Mouse (Mus musculus): ENCODE results near the gene Lif.

Lif gene

DNA sequence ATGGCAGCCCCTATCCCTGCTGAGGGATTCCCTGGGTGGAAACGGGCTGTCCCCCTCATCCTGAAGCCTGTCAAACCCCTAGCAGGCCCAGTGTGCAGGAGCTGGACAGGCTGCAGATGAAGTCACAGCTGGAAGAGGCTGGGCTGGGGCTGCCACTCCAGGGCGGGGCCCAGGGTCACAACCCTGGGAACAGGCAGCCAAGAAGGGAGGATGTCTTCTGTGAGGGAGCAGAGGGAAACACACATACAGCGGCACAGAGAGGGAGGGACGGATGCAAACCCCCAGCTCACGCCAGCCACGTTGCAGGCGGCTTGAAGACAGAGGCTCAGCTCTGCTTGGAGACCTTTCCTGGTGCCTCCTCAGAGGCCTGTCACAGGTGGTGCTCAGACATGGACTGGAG is 6.7 kb downstream of the Lif start:
- no peak for DNase-seq

- DNase-seq, result peak; percentile 37
These were observed 9.2 kb downstream of the Lif start for GRCm38 (mm10) chr11:4266271-4267201.

DNA sequence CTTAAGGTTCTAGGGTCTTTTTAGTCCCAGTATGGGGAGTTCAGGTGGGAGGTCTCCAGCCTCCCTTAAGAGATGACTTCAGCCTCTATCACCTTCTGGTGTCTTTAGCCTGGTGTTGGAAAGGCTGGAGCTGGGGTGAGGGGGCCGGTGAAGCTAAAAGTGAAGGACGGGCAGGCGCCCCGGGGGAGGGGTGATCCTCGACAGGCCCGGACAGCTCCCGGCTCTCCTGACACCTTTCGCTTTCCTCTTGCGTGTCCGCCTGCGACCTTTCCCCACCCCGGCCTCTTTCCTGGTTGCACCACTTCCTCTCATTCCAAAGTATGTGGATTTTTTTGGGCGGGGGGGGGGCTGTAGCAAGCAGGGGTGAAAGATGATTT is 9.8 kb downstream of the Lif start:
- DNase-seq, result no peak

DNA sequence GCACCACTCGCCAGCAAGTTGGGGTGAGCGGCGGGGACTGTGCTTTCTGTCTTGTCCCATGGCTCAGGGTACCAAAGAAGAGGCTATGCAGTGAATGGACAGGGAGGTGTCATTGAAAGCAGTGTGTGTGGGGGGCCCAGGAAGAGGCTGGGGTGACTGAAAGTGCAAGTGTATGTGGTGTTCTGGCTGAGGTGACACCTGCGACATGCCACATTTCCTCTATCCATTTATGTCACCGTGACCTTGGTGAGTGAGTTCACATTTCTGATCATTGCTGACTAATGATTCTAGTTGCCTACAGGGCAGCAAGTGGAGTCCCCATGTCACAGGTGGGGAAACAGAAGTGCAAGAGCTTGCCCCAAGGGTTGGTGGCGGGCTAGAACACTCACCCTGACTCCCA is 11.1 kb downstream of the Lif start:
- DNase-seq, result no peak

- DNase-seq, result no peak
These were observed 13.5 kb downstream of the Lif start for GRCm38 (mm10) chr11:4270744-4271459.

DNA sequence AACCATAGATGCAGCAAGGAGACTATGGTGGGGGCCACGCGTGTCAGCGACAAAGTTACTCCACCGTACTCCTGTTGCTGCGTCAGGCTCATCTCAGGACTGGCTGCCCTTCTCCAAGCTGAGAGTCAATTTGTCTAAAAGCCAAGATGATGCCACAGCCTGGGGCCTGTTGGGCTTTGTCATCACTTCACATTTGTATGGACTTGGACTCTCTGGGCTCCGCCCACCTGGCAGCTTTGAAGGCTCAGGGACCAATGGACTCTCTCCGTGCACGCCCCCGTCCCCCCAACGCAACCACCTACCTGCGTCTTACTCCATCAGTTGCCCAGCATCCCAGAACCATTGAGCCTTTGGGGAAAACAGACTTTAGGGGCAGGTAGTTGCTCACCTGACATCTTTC is 14.2 kb downstream of the Lif start:
- DNase-seq, result no peak

DNA sequence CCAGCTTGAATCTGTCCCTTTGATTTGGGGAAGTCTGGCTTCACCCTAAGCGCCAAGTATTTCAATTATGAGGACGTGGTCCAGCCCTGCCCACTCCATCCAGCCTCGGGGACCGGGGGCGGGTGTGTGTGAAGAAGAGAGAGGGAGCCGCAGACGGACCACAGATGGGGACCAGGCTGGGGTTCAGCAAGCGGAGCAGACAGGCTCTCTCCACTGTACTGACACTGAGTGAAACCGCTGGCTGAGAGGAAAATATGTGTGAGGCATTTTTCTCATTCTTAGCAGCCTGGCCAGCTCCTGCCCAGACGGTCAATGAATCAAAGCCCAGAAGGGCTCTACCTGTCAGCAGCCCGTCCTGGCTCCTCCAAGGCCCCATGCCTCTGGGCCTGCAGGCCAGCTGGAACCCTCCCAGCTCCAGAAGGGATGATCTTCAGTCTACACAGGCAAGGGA is 19.1 kb downstream of the Lif start:
- no peak for DNase-seq

GRCm38 (mm10) chr11:4279909-4280308 is 22.6 kb downstream of the Lif start:
- DNase-seq, result no peak

GRCm38 (mm10) chr11:4281852-4282251 is 24.5 kb downstream of the Lif start:
- DNase-seq, result no peak

- no peak for DNase-seq
These were observed 26.3 kb downstream of the Lif start for GRCm38 (mm10) chr11:4283627-4284026.

- no peak for DNase-seq
These were observed 31.9 kb downstream of the Lif start for GRCm38 (mm10) chr11:4289280-4289679.

DNA sequence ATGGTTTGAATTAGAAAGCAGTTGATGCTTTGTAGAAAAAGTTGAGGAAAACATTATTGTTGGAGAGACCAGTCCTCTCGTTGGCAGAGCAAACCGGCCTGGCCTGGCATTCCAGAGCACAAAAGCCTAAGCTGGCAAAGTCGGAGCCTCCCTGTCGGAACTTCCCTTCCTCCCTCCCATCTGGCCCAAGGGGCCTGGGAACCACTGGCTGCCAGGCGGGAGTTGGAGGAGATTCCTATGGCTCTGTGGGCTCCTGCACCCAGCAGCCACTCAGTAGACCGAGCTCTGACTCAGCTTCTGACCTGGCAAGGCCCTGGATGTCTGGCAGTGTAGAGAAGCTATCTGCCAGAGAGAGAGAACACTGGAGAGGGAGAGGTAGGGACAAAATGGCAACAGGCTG is 34.3 kb downstream of the Lif start:
- no peak for DNase-seq

DNA sequence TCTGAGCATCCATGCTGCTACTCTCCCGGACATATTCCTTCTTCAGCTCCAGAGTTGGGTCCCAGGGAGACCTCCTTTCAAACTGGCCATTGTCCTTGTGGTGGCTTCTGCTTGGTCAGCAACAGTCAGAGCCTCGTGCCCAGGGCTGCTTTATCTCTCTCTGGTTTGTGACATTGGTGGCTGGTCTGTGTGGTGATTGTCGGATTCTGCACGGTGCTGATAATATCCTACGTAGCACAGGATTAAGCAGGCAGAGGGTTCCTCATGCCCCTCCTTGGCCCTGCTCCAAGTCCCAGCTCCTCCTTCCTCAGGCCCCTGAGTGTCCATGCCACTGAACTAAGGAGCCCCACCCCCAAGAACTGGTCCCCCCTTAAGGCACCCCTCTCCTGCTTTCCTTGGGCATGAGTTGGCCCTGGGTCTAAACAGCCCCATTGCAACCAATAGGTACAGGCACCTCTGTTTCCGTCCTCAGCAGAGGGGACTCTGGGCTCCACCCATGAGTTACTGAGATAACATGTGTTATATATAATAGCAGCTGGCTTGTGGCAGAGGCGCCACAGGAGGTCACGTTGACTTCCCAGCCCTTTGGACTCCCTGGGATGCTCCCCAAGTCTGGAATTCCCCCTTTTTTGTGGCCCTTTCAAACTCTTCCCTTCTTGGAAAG is 35.0 kb downstream of the Lif start:
- peak; percentile 23 for DNase-seq

DNA sequence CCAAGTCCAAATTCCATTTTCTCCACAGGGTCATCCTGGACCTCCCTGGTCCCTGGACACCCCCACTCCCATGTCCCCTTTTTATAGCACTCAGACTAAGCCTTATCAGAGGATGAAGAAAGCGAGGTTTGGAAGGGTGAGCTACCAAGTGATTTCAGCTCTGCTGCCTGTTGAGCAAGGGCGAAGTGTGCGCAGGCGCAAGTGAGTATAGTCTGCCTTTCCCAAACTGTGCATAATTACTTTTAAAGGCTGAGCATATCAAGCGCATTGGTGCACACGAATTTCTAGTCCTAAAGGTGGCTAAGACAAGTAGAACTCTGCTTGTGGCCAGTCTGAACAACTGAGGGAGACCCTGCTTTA is 35.5 kb downstream of the Lif start:
- DNase-seq, result no peak

DNA sequence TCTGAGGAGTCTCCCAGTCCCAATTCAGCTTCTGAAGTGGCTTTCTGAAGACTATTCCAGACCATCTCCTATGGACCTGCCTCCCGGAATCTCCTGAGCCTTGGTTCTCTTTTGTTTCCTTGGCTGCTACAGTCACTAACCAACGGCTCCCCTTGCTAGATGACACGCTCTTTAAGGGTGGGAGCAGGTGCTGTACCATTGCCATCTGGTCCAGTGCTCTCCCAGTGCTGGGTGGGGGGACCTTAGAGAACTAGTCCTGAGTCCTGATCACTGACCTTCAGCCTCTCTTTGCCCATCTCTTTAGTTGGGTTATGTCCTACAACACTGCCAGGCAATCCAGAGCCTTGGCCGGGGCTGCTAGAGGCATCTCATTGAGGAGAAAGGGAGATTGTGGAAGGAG is 36.1 kb downstream of the Lif start:
- DNase-seq, result no peak

- DNase-seq, result no peak
These were observed 36.7 kb downstream of the Lif start for GRCm38 (mm10) chr11:4294047-4294446.

GRCm38 (mm10) chr11:4294495-4295351 is 37.4 kb downstream of the Lif start:
- DNase-seq, result peak; percentile 57

GRCm38 (mm10) chr11:4296610-4297275 is 39.4 kb downstream of the Lif start:
- no peak for DNase-seq

DNA sequence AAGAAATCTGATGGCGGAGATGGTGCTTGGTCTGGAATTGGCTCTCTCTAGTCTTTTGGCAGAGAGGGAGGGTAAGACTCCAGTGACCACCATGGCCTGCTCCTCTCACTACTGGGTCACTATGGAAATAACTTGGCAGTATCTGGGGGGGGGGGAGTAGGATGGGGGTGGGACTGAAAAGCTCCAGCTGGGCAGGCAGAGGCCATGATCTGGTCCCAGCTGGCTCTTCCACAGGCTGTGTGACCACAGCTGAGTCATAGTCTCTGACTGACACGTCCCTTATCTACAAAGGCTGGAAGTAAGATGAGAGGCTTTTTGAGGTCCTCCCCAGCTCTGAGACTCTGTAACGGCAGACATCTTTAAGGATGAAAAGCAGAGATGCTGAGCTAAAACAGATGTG is 40.4 kb downstream of the Lif start:
- no peak for DNase-seq

GRCm38 (mm10) chr11:4298615-4299014 is 41.3 kb downstream of the Lif start:
- no peak for DNase-seq

GRCm38 (mm10) chr11:4299191-4299590 is 41.8 kb downstream of the Lif start:
- DNase-seq, result peak; percentile 36
